Mouse (Mus musculus): Measurements from ENCODE around the gene Lsm14b. TPM values are rescaled to one million over a fixed set of nuclear protein-coding genes. Genes with fewer than 3 reads are reported as not detected.

Lsm14b gene
- total and polyA plus RNA-seq, 3 experiments: 12.2 to 16.5 (median 15.3) TPM

- Histone ChIP-seq H3K9ac (ENCODE audit: insufficient read depth, low read depth) (no peak overlapping the region), H3K4me2 (ENCODE audit: insufficient read depth, low read depth, poor library complexity, severe bottlenecking) (peak overlapping the region; percentile 21), H3K79me2 (replicated peaks; ENCODE audit: control insufficient read depth, extremely low read depth, insufficient read depth, poor library complexity, severe bottlenecking) (no peaks in the 10 kb centered on the region), H3K9me3 (replicated peaks; ENCODE audit: low read length) (no peaks in the 10 kb centered on the region), H3K4me3 (replicated peaks in 1 of 3; ENCODE audit: low read depth in 2 of 3, low read length in 2 of 3, poor library complexity in 1 of 3) (no peak overlapping the region), H3K27ac (ENCODE audit: insufficient read depth, low read depth) (no peak overlapping the region), H3K27me3 (replicated peaks) (peaks cover 21% of the 10 kb centered on the region), H3K4me1 (ENCODE audit: control insufficient read depth in 1 of 2, insufficient read depth in 2 of 2) (peaks cover 7% of the 10 kb centered on the region in 2 experiments; a peak in 2 of 4 replicates), H3K36me3 (replicated peaks in 1 of 2; ENCODE audit: control insufficient read depth in 1 of 2, insufficient read depth in 1 of 2, low read length in 1 of 2) (no peaks in the 10 kb centered on the region)
- DNase-seq (ENCODE audit: extremely low read depth): no peak
- in situ Hi-C loops (cut with MboI; ENCODE audit: low pct_ligation_motif_present, low pct_unique_long_range_greater_than_20kb, low sequenced_read_pairs) (no loop called here), dilution Hi-C loops (cut with MboI; ENCODE audit: extremely low pct_ligation_motif_present, extremely low pct_unique_long_range_greater_than_20kb, low sequenced_read_pairs) (no loop called here)
- no peak for TF ChIP-seq GABPA (IDR thresholded peaks at IDR 0.05; ENCODE audit: insufficient replicate concordance, low read depth, low read length)
- no peak for TF ChIP-seq RCOR1 (conservative IDR thresholded peaks at IDR 0.05; ENCODE audit: low read depth, low read length)
- no peak for TF ChIP-seq SIN3A (IDR thresholded peaks at IDR 0.05; ENCODE audit: low read length)
- no peak for TF ChIP-seq MAX (IDR thresholded peaks at IDR 0.05; ENCODE audit: low read length)
- TF ChIP-seq CHD2 (IDR thresholded peaks at IDR 0.05; ENCODE audit: low read length): no peak
- TF ChIP-seq RAD21 (IDR thresholded peaks at IDR 0.05; ENCODE audit: low read depth, low read length): no peak
Observed at GRCm38 (mm10) chr2:179998431-179998830, 26.4 kb upstream of the Lsm14b start.

- Histone ChIP-seq H3K4me2 (ENCODE audit: insufficient read depth, low read depth, poor library complexity, severe bottlenecking) (no peak overlapping the region), H3K79me2 (replicated peaks; ENCODE audit: control insufficient read depth, extremely low read depth, insufficient read depth, poor library complexity, severe bottlenecking) (no peaks in the 10 kb centered on the region), H3K27ac (ENCODE audit: insufficient read depth, low read depth) (no peak overlapping the region), H3K9me3 (replicated peaks; ENCODE audit: low read length) (no peaks in the 10 kb centered on the region), H3K9ac (ENCODE audit: insufficient read depth, low read depth) (no peak overlapping the region), H3K4me3 (replicated peaks in 1 of 3; ENCODE audit: low read depth in 2 of 3, low read length in 2 of 3, poor library complexity in 1 of 3) (no peak overlapping the region), H3K36me3 (replicated peaks in 1 of 2; ENCODE audit: control insufficient read depth in 1 of 2, insufficient read depth in 1 of 2, low read length in 1 of 2) (no peaks in the 10 kb centered on the region), H3K4me1 (ENCODE audit: control insufficient read depth in 1 of 2, insufficient read depth in 2 of 2) (peaks cover 7% of the 10 kb centered on the region in 2 experiments; a peak in 2 of 4 replicates), H3K27me3 (replicated peaks) (peaks cover 44% of the 10 kb centered on the region)
- TF ChIP-seq UBTF (IDR thresholded peaks at IDR 0.05; ENCODE audit: low read depth, low read length): no peak
- TF ChIP-seq E2F4 (IDR thresholded peaks at IDR 0.05; ENCODE audit: insufficient replicate concordance, low read depth, low read length): no peak
- no peak for TF ChIP-seq CHD2 (IDR thresholded peaks at IDR 0.05; ENCODE audit: low read length)
- TF ChIP-seq BHLHE40 (IDR thresholded peaks at IDR 0.05; ENCODE audit: low read depth, low read length): no peak
- no peak for TF ChIP-seq NRF1 (IDR thresholded peaks at IDR 0.05; ENCODE audit: low read depth, low read length)
- no peak for TF ChIP-seq MAZ (IDR thresholded peaks at IDR 0.05; ENCODE audit: low read depth, low read length)
- TF ChIP-seq MAFK (IDR thresholded peaks at IDR 0.05; ENCODE audit: insufficient replicate concordance, low read length): no peak
- TF ChIP-seq POLR2A (IDR thresholded peaks at IDR 0.05; ENCODE audit: low read depth, low read length): no peak
- no peak for TF ChIP-seq JUN (IDR thresholded peaks at IDR 0.05; ENCODE audit: insufficient read depth, low read depth, low read length)
- TF ChIP-seq USF1 (IDR thresholded peaks at IDR 0.05; ENCODE audit: low read depth, low read length): no peak
- TF ChIP-seq MEF2A (IDR thresholded peaks at IDR 0.05; ENCODE audit: borderline replicate concordance, low read depth, low read length): no peak
- no peak for TF ChIP-seq ZNF384 (IDR thresholded peaks at IDR 0.05; ENCODE audit: low read depth, low read length)
- dilution Hi-C loops (cut with MboI; ENCODE audit: extremely low pct_ligation_motif_present, extremely low pct_unique_long_range_greater_than_20kb, low sequenced_read_pairs): no loop called here
- DNase-seq (ENCODE audit: extremely low read depth): no peak
- in situ Hi-C loops (cut with MboI; ENCODE audit: low pct_ligation_motif_present, low pct_unique_long_range_greater_than_20kb, low sequenced_read_pairs): no loop called here
Observed at GRCm38 (mm10) chr2:180001635-180002034, 23.2 kb upstream of the Lsm14b start.
